Mouse (Mus musculus) heart, embryonic 11.5 days (tissue): ENCODE measurements around the gene Olfr1350. TPM values are rescaled to one million over a fixed set of nuclear protein-coding genes. Genes with fewer than 3 reads are reported as not detected.
"Not testable (repeated sequence)": the region's sequence is repeated elsewhere in the genome, so short reads cannot be mapped to it uniquely, and the experiment has no call there.

Experiments used
- ATAC-seq: fragments of 200-750 bp; cut with Nextera tagmentation; replicated peaks from 2 replicates; pipeline ENCODE4 v1.8.0; 2017; ENCODE audit warnings: moderate library complexity; ENCODE audit not compliant: insufficient number of reproducible peaks, low FRiP score, low TSS enrichment
- H3K27ac ChIP-seq: fragments of 300-500 bp; sonication (generic); 2 replicates; pipeline ENCODE4 v1.5.1; 2014; ENCODE audit warnings: mild to moderate bottlenecking, low read depth, low read length
- H3K27me3 ChIP-seq: fragments of 300-500 bp; sonication (generic); 2 replicates; pipeline ENCODE4 v1.6.1; 2014; ENCODE audit warnings: mild to moderate bottlenecking, low read length, mixed read lengths; ENCODE audit not compliant: control insufficient read depth, insufficient read depth
- H3K36me3 ChIP-seq: fragments of 300-500 bp; sonication (generic); 2 replicates; pipeline ENCODE4 v1.6.1; 2014; ENCODE audit warnings: mild to moderate bottlenecking, low read length, moderate library complexity, mixed read lengths; ENCODE audit not compliant: control insufficient read depth, insufficient read depth
- H3K4me1 ChIP-seq: fragments of 300-500 bp; sonication (generic); 2 replicates; pipeline ENCODE4 v1.6.1; 2014; ENCODE audit warnings: low read length; ENCODE audit not compliant: control insufficient read depth, insufficient read depth
- H3K4me2 ChIP-seq: fragments of 300-500 bp; sonication (generic); 2 replicates; pipeline ENCODE4 v1.6.1; 2014; ENCODE audit warnings: mild to moderate bottlenecking, moderate library complexity
- H3K4me3 ChIP-seq: fragments of 300-500 bp; sonication (generic); 2 replicates; pipeline ENCODE4 v1.5.1; 2014; ENCODE audit warnings: low read depth, low read length
- H3K9ac ChIP-seq: fragments of 300-500 bp; sonication (generic); 2 replicates; pipeline ENCODE4 v1.6.1; 2014; ENCODE audit warnings: mild to moderate bottlenecking, low read depth, low read length, moderate library complexity
- H3K9me3 ChIP-seq: fragments of 300-500 bp; sonication (generic); replicated peaks from 2 replicates; pipeline ENCODE4 v1.6.1; 2016; ENCODE audit warnings: low read length; ENCODE audit not compliant: control insufficient read depth
- WGBS: fragments of 180-500 bp; shearing (Covaris S2); extraction: QIAGEN DNeasy Blood & Tissue Kit; methylation state at CpG from one replicate; pipeline ENCODE4 v1.1.7; 2014; ENCODE audit not compliant: insufficient replicate concordance; 5-methylcytosine and 5-hydroxymethylcytosine counted together
- polyA plus RNA-seq: library from polyadenylated mRNA; unstranded; fragments of >200 nt; fragmentation: Nextera tagmentation; extraction: Ambion mirVana; gene quantifications from 2 replicates; pipeline ENCODE4 v1.2.1, GENCODE M21; 2014

Gene Olfr1350
- not detected in 2 replicates for polyA plus RNA-seq

GRCm38 (mm10) chr7:6564541-6564940 is at the start of gene Olfr1350:
Gene Olfr1350 (plus strand): TSS chr7:6564841.
- no peaks in the 10 kb centered on the region for H3K4me1 ChIP-seq
- no peak within 1 kb of the TSS for H3K9ac ChIP-seq
- H3K4me3 ChIP-seq = no peak within 1 kb of the TSS
- no peaks in the 10 kb centered on the region for H3K27me3 ChIP-seq
- H3K9me3 ChIP-seq = peaks cover 5% of the 10 kb centered on the region; the same call in 1 of the 2 replicates
- no peak for ATAC-seq
- H3K4me2 ChIP-seq = no peak within 1 kb of the TSS
- H3K27ac ChIP-seq = no peak within 1 kb of the TSS
- H3K36me3 ChIP-seq = no peaks in the 10 kb centered on the region

GRCm38 (mm10) chr7:6521666-6522065 is 43.0 kb upstream of the Olfr1350 start:
- Histone ChIP-seq H3K4me2 (no peak overlapping the region), H3K36me3 (no peaks in the 10 kb centered on the region), H3K27me3 (no peaks in the 10 kb centered on the region), H3K27ac (no peak overlapping the region), H3K9ac (no peak overlapping the region), H3K4me1 (no peaks in the 10 kb centered on the region), H3K9me3 (peaks cover 11% of the 10 kb centered on the region), H3K4me3 (no peak overlapping the region)
- 35% methylated on average over 1 of the region's 1 CpGs for WGBS
- no peak for ATAC-seq

- Histone ChIP-seq H3K36me3 (no peaks in the 10 kb centered on the region), H3K4me1 (no peaks in the 10 kb centered on the region), H3K4me2 (no peak within 1 kb of the TSS), H3K27me3 (no peaks in the 10 kb centered on the region), H3K9me3 (peaks cover 8% of the 10 kb centered on the region), H3K4me3 (no peak within 1 kb of the TSS), H3K27ac (no peak within 1 kb of the TSS), H3K9ac (no peak within 1 kb of the TSS)
- no peak for ATAC-seq
- 74% methylated on average over 5 of the region's 5 CpGs for WGBS
Measured at GRCm38 (mm10) chr7:6522850-6523249, 41.8 kb upstream of the Olfr1350 start, which contains the start of gene Olfr1349. Gene Olfr1349 (minus strand): TSS chr7:6522950.

- Histone ChIP-seq H3K9ac (no peak overlapping the region), H3K4me1 (no peaks in the 10 kb centered on the region), H3K36me3 (no peaks in the 10 kb centered on the region), H3K4me2 (no peak overlapping the region), H3K4me3 (no peak overlapping the region), H3K9me3 (peaks cover 4% of the 10 kb centered on the region), H3K27me3 (no peaks in the 10 kb centered on the region), H3K27ac (no peak overlapping the region)
- ATAC-seq = no peak
- 61% methylated on average over 3 of the region's 3 CpGs for WGBS
Measured at GRCm38 (mm10) chr7:6525001-6525400, 39.6 kb upstream of the Olfr1350 start.

- H3K4me3 ChIP-seq = no peak overlapping the region
- no peak for ATAC-seq
- no peaks in the 10 kb centered on the region for H3K4me1 ChIP-seq
- H3K36me3 ChIP-seq = no peaks in the 10 kb centered on the region
- H3K9ac ChIP-seq = no peak overlapping the region
- 57% methylated on average over 5 of the region's 5 CpGs for WGBS
- no peak overlapping the region for H3K4me2 ChIP-seq
- no peak overlapping the region for H3K27ac ChIP-seq
- no peaks in the 10 kb centered on the region for H3K27me3 ChIP-seq
- peaks cover 4% of the 10 kb centered on the region for H3K9me3 ChIP-seq
Measured at GRCm38 (mm10) chr7:6526141-6526540, 38.5 kb upstream of the Olfr1350 start.

- H3K4me1 ChIP-seq = no peaks in the 10 kb centered on the region
- no peak overlapping the region for H3K4me2 ChIP-seq
- 45% methylated on average over 8 of the region's 8 CpGs for WGBS
- H3K9ac ChIP-seq = no peak overlapping the region
- no peak; the same call in 1 of the 2 replicates for ATAC-seq
- no peak overlapping the region for H3K27ac ChIP-seq
- no peaks in the 10 kb centered on the region for H3K36me3 ChIP-seq
- no peaks in the 10 kb centered on the region for H3K27me3 ChIP-seq
- H3K9me3 ChIP-seq = no peaks in the 10 kb centered on the region
- no peak overlapping the region for H3K4me3 ChIP-seq
Measured at GRCm38 (mm10) chr7:6586096-6586759, 21.6 kb downstream of the Olfr1350 start.

GRCm38 (mm10) chr7:6588766-6589165 is 24.1 kb downstream of the Olfr1350 start:
- not testable (repeated sequence) for H3K9ac ChIP-seq, H3K4me3 ChIP-seq, H3K4me2 ChIP-seq, H3K27me3 ChIP-seq, H3K9me3 ChIP-seq, ATAC-seq, H3K4me1 ChIP-seq, H3K27ac ChIP-seq, H3K36me3 ChIP-seq
- 79% methylated on average over 13 of the region's 13 CpGs for WGBS

GRCm38 (mm10) chr7:6603331-6603730 is 38.7 kb downstream of the Olfr1350 start:
- ATAC-seq = no peak
- H3K27me3 ChIP-seq = no peaks in the 10 kb centered on the region
- no peak overlapping the region for H3K27ac ChIP-seq
- no peak overlapping the region for H3K4me2 ChIP-seq
- peaks cover 2% of the 10 kb centered on the region; the same call in 1 of the 2 replicates for H3K9me3 ChIP-seq
- H3K36me3 ChIP-seq = no peaks in the 10 kb centered on the region
- no peaks in the 10 kb centered on the region for H3K4me1 ChIP-seq
- no peak overlapping the region for H3K4me3 ChIP-seq
- WGBS = 79% methylated on average over 9 of the region's 9 CpGs
- no peak overlapping the region for H3K9ac ChIP-seq
